Mouse (Mus musculus) frontal cortex, postnatal 14 days (tissue): ENCODE measurements around the gene Mrs2.

Experiments
- DNase-seq, 2 experiments: peaks; one replicate each; pipeline ENCODE4 v3.0.0; 2022; ENCODE audit warnings: low spot score in 2 of 2

Mrs2 gene

GRCm38 (mm10) chr13:25019793-25020539 lies at the start of gene Mrs2:
Mrs2 (minus strand) TSS chr13:25020379.
- DNase-seq: peak; percentile 59 to 79

- DNase-seq: no peak
These were observed 49.6 kb upstream of the Mrs2 start for GRCm38 (mm10) chr13:25069765-25070164.

GRCm38 (mm10) chr13:25067183-25067582 lies 47.0 kb upstream of the Mrs2 start:
- no peak for DNase-seq

- no peak for DNase-seq
These were observed 46.5 kb upstream of the Mrs2 start for GRCm38 (mm10) chr13:25066659-25067058.

- peak in 1 of 2 experiments; percentile 7 for DNase-seq
These were observed 35.9 kb upstream of the Mrs2 start, which contains the start of gene Dcdc2a for GRCm38 (mm10) chr13:25055873-25056667. Dcdc2a (plus strand) TSS chr13:25056004.

DNA sequence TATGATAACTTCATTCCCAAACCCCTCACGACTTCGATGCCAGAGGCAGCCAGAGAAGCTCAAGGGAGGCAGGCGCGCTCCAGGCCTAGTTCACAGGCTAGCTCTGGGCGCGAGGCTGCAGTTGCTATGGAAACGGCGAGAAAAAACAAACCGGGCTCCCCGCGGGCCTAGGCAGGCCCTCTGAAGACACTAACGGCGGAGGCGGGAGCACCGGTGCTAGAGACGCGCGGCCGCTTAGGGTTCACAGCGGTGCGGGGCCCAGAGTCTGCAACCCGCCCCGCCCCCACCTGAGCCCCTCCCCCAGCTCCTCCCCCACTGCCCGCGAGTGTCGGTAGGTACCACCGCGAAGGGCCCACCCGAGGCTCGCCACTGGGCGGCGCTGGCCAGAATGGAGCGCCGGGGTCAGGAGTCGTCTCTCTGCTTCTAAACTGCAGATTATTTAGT lies 35.0 kb upstream of the Mrs2 start:
- DNase-seq: peak; percentile 39 to 70

GRCm38 (mm10) chr13:25052671-25053070 lies 32.5 kb upstream of the Mrs2 start:
- DNase-seq: no peak

DNA sequence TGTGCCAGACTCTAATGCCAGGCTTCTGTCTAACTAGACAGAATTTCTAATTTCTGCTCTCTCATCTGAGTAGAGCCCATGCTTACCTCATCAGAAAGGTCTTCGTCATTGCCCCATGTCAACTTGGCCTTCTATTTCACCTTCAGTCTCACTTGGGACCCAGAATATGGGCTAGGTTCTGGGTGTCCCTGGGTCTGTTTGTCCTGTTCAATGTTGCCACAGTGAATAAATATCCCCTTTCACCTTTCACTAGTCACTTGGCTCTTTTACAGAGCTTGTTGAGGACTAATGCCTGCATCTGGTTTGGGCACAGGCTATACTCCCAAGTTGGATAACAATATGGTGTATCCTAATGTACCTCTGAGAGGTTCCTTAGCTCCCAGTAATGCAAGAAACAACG lies 19.3 kb upstream of the Mrs2 start:
- no peak for DNase-seq

- no peak for DNase-seq
These were observed 6.9 kb upstream of the Mrs2 start for GRCm38 (mm10) chr13:25027114-25027425.

- no peak for DNase-seq
These were observed 6.4 kb upstream of the Mrs2 start for GRCm38 (mm10) chr13:25026409-25027113.

DNA sequence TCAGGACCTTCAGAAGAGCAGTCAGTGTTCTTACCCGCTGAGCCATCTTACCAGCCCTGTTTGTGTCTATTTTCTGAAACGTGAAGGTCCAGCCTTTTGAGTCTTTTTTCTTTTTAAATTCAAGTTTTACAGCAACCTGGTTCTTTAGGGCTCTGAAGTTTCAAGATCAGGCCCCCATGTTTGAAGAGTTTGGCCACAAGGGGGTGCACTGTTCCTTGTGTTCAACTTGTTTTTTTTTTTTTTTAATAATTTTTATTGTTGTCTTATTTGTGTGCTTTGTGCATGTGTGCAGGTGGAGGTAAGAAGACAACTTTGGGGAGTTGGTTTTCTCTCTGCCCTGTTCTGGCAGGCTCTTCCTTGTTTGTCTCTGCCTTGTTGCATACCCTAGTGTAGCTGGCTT lies 4.5 kb upstream of the Mrs2 start:
- DNase-seq: no peak

GRCm38 (mm10) chr13:25023129-25023528 lies 3.0 kb upstream of the Mrs2 start:
- DNase-seq: no peak

DNA sequence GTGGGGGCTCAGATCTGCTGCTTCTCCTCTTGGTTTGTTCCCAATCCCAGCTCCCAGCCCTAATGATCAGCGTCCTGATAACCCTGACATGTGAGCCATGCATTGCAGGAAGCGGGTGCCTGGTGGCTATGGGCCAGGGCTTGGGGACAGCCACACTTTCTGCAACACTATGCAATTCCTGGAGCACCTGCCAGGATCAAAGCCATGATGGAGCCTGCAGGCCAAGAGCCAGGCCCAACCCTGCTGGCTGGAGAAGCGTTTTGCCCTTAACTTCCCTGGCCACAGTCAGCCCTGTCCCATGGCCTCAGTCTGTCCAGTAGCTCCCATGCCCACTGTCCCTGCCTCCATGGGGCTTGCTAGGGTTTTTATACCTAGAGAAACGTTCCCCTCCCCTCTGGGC lies 2.2 kb upstream of the Mrs2 start:
- no peak for DNase-seq

- DNase-seq: no peak
These were observed 337 bp upstream of the Mrs2 start for GRCm38 (mm10) chr13:25020540-25020892.

- no peak for DNase-seq
These were observed 1.9 kb downstream of the Mrs2 start for GRCm38 (mm10) chr13:25018316-25018715.

DNA sequence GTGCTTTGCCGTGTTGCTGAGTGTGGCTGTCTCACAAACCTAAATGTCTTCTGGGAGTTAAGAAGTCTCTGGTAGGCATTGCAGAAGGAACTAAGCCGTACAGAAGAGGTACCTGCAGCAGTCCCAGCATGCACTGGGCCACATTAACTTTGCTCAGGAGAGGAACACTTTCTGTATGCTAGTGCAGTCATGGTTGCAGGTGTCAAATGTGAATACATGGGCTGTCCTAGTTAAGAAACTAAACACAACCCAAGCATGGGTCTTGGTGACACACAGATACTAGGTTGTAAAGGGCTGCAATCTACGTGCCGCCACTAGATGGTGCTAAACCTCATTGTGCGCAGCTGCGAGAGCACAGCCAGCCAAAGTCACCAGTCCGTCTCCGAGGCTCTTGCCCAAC lies 13.1 kb downstream of the Mrs2 start:
- DNase-seq: peak in 1 of 2 experiments; percentile 52

DNA sequence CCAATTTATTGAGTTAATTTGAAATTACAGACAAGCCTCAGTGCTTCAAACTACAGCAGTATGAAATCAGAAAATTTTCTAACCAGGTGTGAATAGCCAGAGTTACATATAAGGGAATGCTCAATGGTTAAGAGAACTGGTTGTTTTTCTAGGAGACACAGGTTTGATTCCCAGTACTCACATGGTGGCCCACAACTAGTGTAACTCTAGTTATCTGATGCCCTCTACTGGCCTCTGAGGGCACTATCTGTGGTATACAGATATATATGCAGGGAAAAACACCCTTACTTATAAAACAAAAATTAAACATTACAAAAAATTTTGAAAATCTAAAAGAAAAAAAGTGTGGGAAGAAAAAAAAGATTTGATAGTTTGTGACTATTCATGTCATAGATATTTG lies 17.2 kb downstream of the Mrs2 start:
- DNase-seq: no peak

- DNase-seq: no peak
These were observed 20.6 kb downstream of the Mrs2 start for GRCm38 (mm10) chr13:24999538-24999937.

DNA sequence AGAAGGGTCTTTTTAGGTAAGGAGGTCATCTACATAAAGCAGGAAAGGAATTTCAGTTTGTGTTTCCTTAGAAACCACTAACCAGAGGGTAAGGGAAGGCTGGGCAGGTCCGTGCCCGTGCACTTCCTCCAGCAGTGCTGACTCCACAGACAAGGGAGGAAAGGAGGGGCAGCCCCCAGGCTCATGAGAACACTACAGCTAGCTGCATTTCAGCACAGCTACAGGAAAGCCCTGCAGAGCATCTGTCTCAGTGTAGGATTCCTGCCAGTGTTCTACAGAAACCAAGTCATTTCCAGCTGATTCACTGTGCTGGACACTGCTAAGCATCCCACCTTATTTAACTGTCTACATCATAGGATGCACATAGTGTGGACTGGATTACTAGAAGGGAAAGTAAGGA lies 27.0 kb downstream of the Mrs2 start:
- no peak for DNase-seq

DNA sequence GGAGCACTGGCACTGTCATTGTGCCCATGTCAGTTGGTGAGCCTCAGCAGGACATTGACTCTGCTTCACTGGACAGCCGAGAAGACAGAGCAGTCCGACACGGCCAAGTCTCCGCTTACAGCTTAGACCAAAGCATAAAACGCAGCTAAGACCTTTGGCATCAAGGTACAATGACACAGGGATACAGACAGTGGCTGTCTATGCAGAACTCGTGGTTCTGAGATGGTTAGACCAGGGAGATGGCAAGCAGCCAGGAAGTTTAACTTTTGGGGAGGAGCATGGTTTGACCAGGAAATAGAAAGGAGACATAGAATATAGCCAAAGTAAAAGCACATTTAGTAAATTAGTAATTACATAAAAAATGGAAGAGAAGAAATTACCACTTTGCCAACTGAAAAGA lies 31.2 kb downstream of the Mrs2 start:
- no peak for DNase-seq

GRCm38 (mm10) chr13:24988391-24988790 lies 31.8 kb downstream of the Mrs2 start:
- peak; percentile 44 to 57 for DNase-seq

- DNase-seq: peak in 1 of 2 experiments; percentile 28
These were observed 34.7 kb downstream of the Mrs2 start for GRCm38 (mm10) chr13:24985435-24985834.

DNA sequence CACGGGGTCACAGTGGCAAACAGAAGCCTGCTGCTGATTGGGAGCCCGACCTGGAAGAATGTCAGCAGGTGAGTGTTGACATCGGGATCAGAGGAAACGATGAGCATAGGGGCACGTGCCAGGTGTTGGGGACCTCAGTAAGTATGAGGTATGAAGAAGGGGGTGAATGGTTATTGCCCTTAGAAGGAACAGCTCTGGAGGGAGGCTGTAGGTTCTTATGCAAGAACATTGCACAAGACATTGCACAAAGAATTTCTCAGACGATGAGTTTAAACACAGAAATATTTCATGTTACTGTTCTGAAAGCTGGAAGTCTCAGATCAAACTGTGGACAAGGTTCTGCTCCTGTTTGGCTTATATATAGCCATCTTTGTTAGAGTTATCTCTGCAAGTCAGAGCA lies 39.1 kb downstream of the Mrs2 start:
- no peak for DNase-seq
